Mouse (Mus musculus) kidney, embryonic 15.5 days (tissue): ENCODE results near the gene Olfr378. TPM values are rescaled to one million over a fixed set of nuclear protein-coding genes. Genes with fewer than 3 reads are reported as not detected.

Experiments used
- ATAC-seq: fragments of 200-750 bp; cut with Nextera tagmentation; replicated peaks from 2 replicates; pipeline ENCODE4 v1.8.0; 2017; ENCODE audit warnings: moderate TSS enrichment; ENCODE audit not compliant: low FRiP score
- H3K27ac ChIP-seq: fragments of 300-500 bp; sonication (generic); 2 replicates; pipeline ENCODE4 v1.5.1; 2015; ENCODE audit warnings: mild to moderate bottlenecking, inconsistent platforms
- H3K27me3 ChIP-seq: fragments of 300-500 bp; sonication (generic); 2 replicates; pipeline ENCODE4 v1.6.1; 2015; ENCODE audit warnings: inconsistent platforms
- H3K36me3 ChIP-seq: fragments of 300-500 bp; sonication (generic); 2 replicates; pipeline ENCODE4 v1.6.1; 2015; ENCODE audit warnings: inconsistent platforms
- H3K4me1 ChIP-seq: fragments of 300-500 bp; sonication (generic); 2 replicates; pipeline ENCODE4 v1.6.1; 2015; ENCODE audit warnings: inconsistent platforms
- H3K4me2 ChIP-seq: fragments of 300-500 bp; sonication (generic); 2 replicates; pipeline ENCODE4 v1.6.1; 2015; ENCODE audit warnings: moderate library complexity, mild to moderate bottlenecking, inconsistent platforms
- H3K4me3 ChIP-seq: fragments of 300-500 bp; sonication (generic); replicated peaks from 2 replicates; pipeline ENCODE4 v1.5.1; 2015; ENCODE audit warnings: mild to moderate bottlenecking, inconsistent platforms
- H3K9ac ChIP-seq: fragments of 300-500 bp; sonication (generic); 2 replicates; pipeline ENCODE4 v1.6.1; 2015; ENCODE audit warnings: mild to moderate bottlenecking, inconsistent platforms
- H3K9me3 ChIP-seq: fragments of 300-500 bp; sonication (generic); replicated peaks from 2 replicates; pipeline ENCODE4 v1.6.1; 2016; ENCODE audit warnings: inconsistent platforms
- WGBS: fragments of 180-500 bp; shearing (Covaris S2); methylation state at CpG from one replicate; pipeline ENCODE4 v1.1.7; 2015; ENCODE audit warnings: mixed read lengths; 5-methylcytosine and 5-hydroxymethylcytosine counted together
- polyA plus RNA-seq: library from polyadenylated mRNA; unstranded; fragments of >200 nt; fragmentation: Nextera tagmentation; extraction: Ambion mirVana; gene quantifications from 2 replicates; pipeline ENCODE4 v1.2.1, GENCODE M21; 2015

Gene Olfr378
- polyA plus RNA-seq, result not detected in 2 replicates

GRCm38 (mm10) chr11:73428377-73428776 is at the start of gene Olfr378:
TSS of gene Olfr378 (minus strand) at chr11:73428477.
- Histone ChIP-seq H3K4me3 (no peak within 1 kb of the TSS), H3K9me3 (no peaks in the 10 kb centered on the region), H3K4me1 (no peaks in the 10 kb centered on the region), H3K36me3 (no peaks in the 10 kb centered on the region), H3K4me2 (no peak within 1 kb of the TSS), H3K9ac (no peak within 1 kb of the TSS), H3K27ac (no peak within 1 kb of the TSS), H3K27me3 (no peaks in the 10 kb centered on the region)
- WGBS, result 93% methylated on average over 1 of the region's 1 CpGs
- ATAC-seq, result no peak

DNA sequence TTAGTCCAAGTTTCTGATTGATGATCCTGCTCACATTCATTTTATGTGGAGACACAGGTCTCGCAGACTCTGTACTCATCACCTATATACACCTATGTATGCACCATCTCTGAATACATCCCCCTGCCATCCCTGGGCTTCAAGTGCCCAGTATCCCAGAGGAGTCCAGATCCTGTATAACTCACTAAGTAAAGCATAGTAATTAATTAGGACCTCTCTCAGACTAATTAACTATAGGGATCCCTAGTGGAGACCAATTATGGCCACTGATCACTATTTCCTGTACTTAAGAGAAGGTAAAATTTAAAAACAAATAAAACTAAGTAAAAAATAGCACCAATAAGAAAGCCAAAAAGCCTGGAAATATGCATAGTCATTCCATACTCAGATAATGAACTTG is 29.1 kb upstream of the Olfr378 start, which contains the start of gene Olfr380:
Gene Olfr380 (minus strand): TSS at position 101 of the 400 bp plus-strand sequence.
- Histone ChIP-seq H3K4me2 (no peak within 1 kb of the TSS), H3K4me1 (no peaks in the 10 kb centered on the region), H3K27me3 (no peaks in the 10 kb centered on the region), H3K36me3 (no peaks in the 10 kb centered on the region), H3K9ac (no peak within 1 kb of the TSS), H3K4me3 (no peak within 1 kb of the TSS), H3K9me3 (no peaks in the 10 kb centered on the region; the same call in 1 of the 2 replicates), H3K27ac (no peak within 1 kb of the TSS)
- 94% methylated on average over 1 of the region's 1 CpGs for WGBS
- no peak for ATAC-seq

DNA sequence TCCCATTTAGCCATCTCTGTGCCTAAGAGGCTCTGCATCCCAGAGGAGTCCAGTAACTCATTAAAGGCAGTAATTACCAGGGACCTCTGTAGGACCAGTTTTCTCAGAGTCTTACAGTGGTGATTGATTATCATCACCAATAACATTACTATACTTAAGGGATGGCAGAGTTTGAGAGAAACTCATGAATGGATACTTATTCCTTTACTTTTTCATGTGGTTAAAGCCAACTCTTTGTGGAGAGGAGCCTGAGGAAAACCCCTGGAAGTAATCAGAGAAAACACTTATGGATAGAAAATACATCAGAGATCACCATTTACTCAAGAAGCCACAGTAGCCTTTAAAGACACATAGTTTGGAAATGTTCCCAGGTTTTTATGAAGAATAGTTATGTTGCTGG is 28.8 kb downstream of the Olfr378 start, which contains the start of gene Olfr1:
Gene Olfr1 (minus strand): TSS at position 101 of the 400 bp plus-strand sequence.
- no peaks in the 10 kb centered on the region for H3K9me3 ChIP-seq
- no peak within 1 kb of the TSS for H3K27ac ChIP-seq
- H3K4me1 ChIP-seq, result no peaks in the 10 kb centered on the region
- no peak within 1 kb of the TSS for H3K9ac ChIP-seq
- H3K4me3 ChIP-seq, result no peak within 1 kb of the TSS
- ATAC-seq, result no peak
- H3K36me3 ChIP-seq, result no peaks in the 10 kb centered on the region
- no peaks in the 10 kb centered on the region for H3K27me3 ChIP-seq
- H3K4me2 ChIP-seq, result no peak within 1 kb of the TSS

GRCm38 (mm10) chr11:73395374-73395773 is 32.9 kb downstream of the Olfr378 start:
- no peak for ATAC-seq
- H3K4me1 ChIP-seq, result no peaks in the 10 kb centered on the region
- H3K4me2 ChIP-seq, result no peak overlapping the region
- H3K36me3 ChIP-seq, result no peaks in the 10 kb centered on the region
- no peak overlapping the region for H3K4me3 ChIP-seq
- 56% methylated on average over 4 of the region's 4 CpGs for WGBS
- no peak overlapping the region for H3K9ac ChIP-seq
- no peaks in the 10 kb centered on the region for H3K9me3 ChIP-seq
- H3K27me3 ChIP-seq, result no peaks in the 10 kb centered on the region
- H3K27ac ChIP-seq, result no peak overlapping the region

Other genes starting within 250 kb of the Olfr378 start
- 17.7 and 18.2 TPM in 2 replicates for gene Ctns, start 229.4 kb downstream of the Olfr378 start, polyA plus RNA-seq
- 1.5 and 1.7 TPM in 2 replicates for gene Shpk, start 229.0 kb downstream of the Olfr378 start, polyA plus RNA-seq
- gene Trpv1, start 194.2 kb downstream of the Olfr378 start, polyA plus RNA-seq, result 0.12 TPM in 1 of 2 replicates, not detected in the other
- 0.18 and 0.22 TPM in 2 replicates for gene Trpv3, start 161.1 kb downstream of the Olfr378 start, polyA plus RNA-seq
- gene Aspa, start 98.9 kb downstream of the Olfr378 start, polyA plus RNA-seq, result 17.1 and 17.2 TPM in 2 replicates
- not detected in 2 replicates for gene Gm49340, start 98.7 kb downstream of the Olfr378 start, polyA plus RNA-seq
- 0.32 and 0.33 TPM in 2 replicates for gene Spata22, start 98.7 kb downstream of the Olfr378 start, polyA plus RNA-seq
- not detected in 2 replicates for gene Olfr20, start 77.7 kb downstream of the Olfr378 start, polyA plus RNA-seq
- not detected in 2 replicates for gene Olfr376, start 57.2 kb downstream of the Olfr378 start, polyA plus RNA-seq
- not detected in 2 replicates for gene Olfr1, start 28.9 kb downstream of the Olfr378 start, polyA plus RNA-seq
- gene Olfr380, start 29.0 kb upstream of the Olfr378 start, polyA plus RNA-seq, result not detected in 2 replicates
- not detected in 2 replicates for gene Olfr381, start 63.1 kb upstream of the Olfr378 start, polyA plus RNA-seq
- gene Olfr382, start 88.7 kb upstream of the Olfr378 start, polyA plus RNA-seq, result not detected in 2 replicates
- gene Olfr385, start 164.5 kb upstream of the Olfr378 start, polyA plus RNA-seq, result not detected in 2 replicates
- gene Olfr384, start 170.1 kb upstream of the Olfr378 start, polyA plus RNA-seq, result not detected in 2 replicates